Mouse (Mus musculus): Measurements from ENCODE around the gene Pygb.

Gene Pygb

GRCm38 (mm10) chr2:150826426-150826825, 39.9 kb downstream of the Pygb start:
- ChIA-PET CTCF (no interaction called here), POLR2A (interaction anchor here in 3 of 4 experiments (0.7 to 3.7 kb wide), 6 partner anchors 9 to 97 kb away, joined by 3 to 20 read pairs (median 4); no protein-coding TSS in a partner anchor)

- ChIA-PET CTCF (interaction anchor here in 3 of 4 experiments (0.6 to 2.1 kb wide), 6 partner anchors 8 to 170 kb away, joined by 3 to 8 read pairs (median 6); no protein-coding TSS in a partner anchor), POLR2A (interaction anchor here in 2 of 4 experiments (1.1 to 3.7 kb wide), 5 partner anchors 8 to 168 kb away, joined by 3 to 20 read pairs (median 4); no protein-coding TSS in a partner anchor)
These were observed 41.6 kb downstream of the Pygb start for GRCm38 (mm10) chr2:150828164-150828563.

- ChIA-PET CTCF (interaction anchor here in 3 of 4 experiments (0.6 to 2.1 kb wide), 6 partner anchors 8 to 170 kb away, joined by 3 to 8 read pairs (median 6); no protein-coding TSS in a partner anchor), POLR2A (interaction anchor here in 1 of 4 experiments (1.7 to 3.7 kb wide), 2 partner anchors 11 to 14 kb away, joined by 4 to 20 read pairs; no protein-coding TSS in a partner anchor)
These were observed 42.1 kb downstream of the Pygb start for GRCm38 (mm10) chr2:150828654-150829053.

- POLR2A ChIA-PET = interaction anchor here in 2 of 4 experiments (1.0 to 1.6 kb wide), 4 partner anchors 10 to 27 kb away, joined by 3 read pairs; no protein-coding TSS in a partner anchor
These were observed 43.5 kb downstream of the Pygb start for GRCm38 (mm10) chr2:150830011-150830410.

GRCm38 (mm10) chr2:150830911-150831441, 44.4 kb downstream of the Pygb start:
- ChIA-PET POLR2A (interaction anchor here in 3 of 4 experiments (0.6 to 1.6 kb wide), 9 partner anchors 9 to 705 kb away, joined by 3 to 5 read pairs (median 3); no protein-coding TSS in a partner anchor), CTCF (no interaction called here)

More at GRCm38 (mm10) chr2:150830011-150830410, 43.5 kb downstream of the Pygb start:
- CTCF ChIA-PET = interaction anchor here in 1 of 4 experiments (2.1 kb wide), 1 partner anchor 12 kb away, joined by 5 read pairs; no protein-coding TSS in a partner anchor

GRCm38 (mm10) chr2:150832029-150832428, 45.5 kb downstream of the Pygb start:
- POLR2A ChIA-PET = interaction anchor here in 3 of 4 experiments (0.6 to 1.3 kb wide), 6 partner anchors 9 to 72 kb away, joined by 3 to 5 read pairs (median 3); partner anchors contain the start of gene Abhd12 (in 1 of the 3)

GRCm38 (mm10) chr2:150834616-150835015, 48.1 kb downstream of the Pygb start:
- ChIA-PET CTCF (no interaction called here), POLR2A (interaction anchor here in 2 of 4 experiments (0.7 to 1.1 kb wide), 4 partner anchors 16 to 96 kb away, joined by 3 to 4 read pairs (median 3); partner anchors contain the start of gene Pygb (in 1 of the 2))

More at GRCm38 (mm10) chr2:150832029-150832428, 45.5 kb downstream of the Pygb start:
- CTCF ChIA-PET = no interaction called here

GRCm38 (mm10) chr2:150835975-150836374, 49.4 kb downstream of the Pygb start:
- POLR2A ChIA-PET = interaction anchor here in 2 of 4 experiments (1.0 to 4.3 kb wide), 7 partner anchors 8 to 203 kb away, joined by 3 to 17 read pairs (median 4); partner anchors contain the start of genes Abhd12 (in 1 of the 2), Gins1 (in 1 of the 2), Nanp (in 1 of the 2) and Ninl (in 1 of the 2)
- CTCF ChIA-PET = interaction anchor here in 1 of 4 experiments (1.4 kb wide), 1 partner anchor 8 kb away, joined by 6 read pairs; no protein-coding TSS in a partner anchor

GRCm38 (mm10) chr2:150836906-150837305, 50.4 kb downstream of the Pygb start:
- ChIA-PET CTCF (interaction anchor here in 1 of 4 experiments (1.4 kb wide), 1 partner anchor 9 kb away, joined by 6 read pairs; no protein-coding TSS in a partner anchor), POLR2A (interaction anchor here in 3 of 4 experiments (0.6 to 4.3 kb wide), 12 partner anchors 12 to 661 kb away, joined by 3 to 17 read pairs (median 4); partner anchors contain the start of genes Abhd12 (in 2 of the 3), Gins1 (in 2 of the 3), Nanp (in 2 of the 3) and Ninl (in 2 of the 3))

- ChIA-PET POLR2A (interaction anchor here in 3 of 4 experiments (1.0 to 4.3 kb wide), 13 partner anchors 11 to 660 kb away, joined by 3 to 17 read pairs (median 4); partner anchors contain the start of genes Abhd12 (in 2 of the 3), Gins1 (in 2 of the 3), Nanp (in 2 of the 3) and Ninl (in 2 of the 3)), CTCF (no interaction called here)
These were observed 51.2 kb downstream of the Pygb start for GRCm38 (mm10) chr2:150837781-150838180.

- ChIA-PET POLR2A (interaction anchor here in 2 of 4 experiments (0.7 to 3.6 kb wide), 9 partner anchors 9 to 70 kb away, joined by 3 to 13 read pairs (median 4); partner anchors contain the start of gene Abhd12 (in 2 of the 2)), CTCF (interaction anchor here in 2 of 4 experiments (0.5 to 2.2 kb wide), 2 partner anchors 11 to 58 kb away, joined by 6 to 10 read pairs; no protein-coding TSS in a partner anchor)
These were observed 53.3 kb downstream of the Pygb start for GRCm38 (mm10) chr2:150839686-150840471.

- POLR2A ChIA-PET = interaction anchor here in 2 of 4 experiments (0.9 to 2.7 kb wide), 12 partner anchors 10 to 168 kb away, joined by 3 to 13 read pairs (median 5); partner anchors contain the start of gene Abhd12 (in 2 of the 2)
- CTCF ChIA-PET = interaction anchor here in 2 of 4 experiments (0.7 to 2.2 kb wide), 6 partner anchors 10 to 141 kb away, joined by 3 to 10 read pairs (median 4); partner anchors contain the start of gene Entpd6 (in 1 of the 2)
These were observed 54.6 kb downstream of the Pygb start for GRCm38 (mm10) chr2:150841109-150841508.

GRCm38 (mm10) chr2:150842049-150842461, 55.5 kb downstream of the Pygb start:
- ChIA-PET CTCF (interaction anchor here in 1 of 4 experiments (1.4 to 2.2 kb wide), 2 partner anchors 9 to 13 kb away, joined by 5 to 10 read pairs; no protein-coding TSS in a partner anchor), POLR2A (interaction anchor here in 3 of 4 experiments (0.8 to 2.7 kb wide), 15 partner anchors 10 to 197 kb away, joined by 3 to 13 read pairs (median 5); partner anchors contain the start of genes Abhd12 (in 2 of the 3), Nanp (in 1 of the 3) and Ninl (in 1 of the 3))

- ChIA-PET POLR2A (interaction anchor here in 1 of 4 experiments (1.0 to 1.3 kb wide), 2 partner anchors 18 to 29 kb away, joined by 3 to 4 read pairs; no protein-coding TSS in a partner anchor), CTCF (no interaction called here)
These were observed 58.3 kb downstream of the Pygb start for GRCm38 (mm10) chr2:150844798-150845197.

GRCm38 (mm10) chr2:150847436-150847995, 61.0 kb downstream of the Pygb start:
- POLR2A ChIA-PET = interaction anchor here in 2 of 4 experiments (0.6 to 3.3 kb wide), 3 partner anchors 10 to 62 kb away, joined by 3 to 16 read pairs (median 3); partner anchors contain the start of gene Abhd12 (in 1 of the 2)
- CTCF ChIA-PET = no interaction called here

- POLR2A ChIA-PET = interaction anchor here in 3 of 4 experiments (0.6 to 2.6 kb wide), 9 partner anchors 12 to 188 kb away, joined by 3 to 17 read pairs (median 5); partner anchors contain the start of genes Abhd12 (in 1 of the 3), Gins1 (in 1 of the 3), Nanp (in 1 of the 3) and Ninl (in 1 of the 3)
- CTCF ChIA-PET = interaction anchor here in 1 of 4 experiments (1.7 kb wide), 1 partner anchor 10 kb away, joined by 10 read pairs; no protein-coding TSS in a partner anchor
These were observed 64.7 kb downstream of the Pygb start for GRCm38 (mm10) chr2:150851251-150851650.

- CTCF ChIA-PET = no interaction called here
- POLR2A ChIA-PET = interaction anchor here in 1 of 4 experiments (1.4 kb wide), 1 partner anchor 49 kb away, joined by 3 read pairs; the partner anchor contains the start of gene Abhd12
These were observed 68.7 kb downstream of the Pygb start for GRCm38 (mm10) chr2:150855186-150855585.

Measured in embryonic stem cell, embryonic (primary cell).